Mouse (Mus musculus) gastrocnemius, postnatal 4 days (tissue): ENCODE results near the gene 4930507D05Rik. TPM values are rescaled to one million over a fixed set of nuclear protein-coding genes. Genes with fewer than 3 reads are reported as not detected.
"Not testable (repeated sequence)": the region's sequence is repeated elsewhere in the genome, so short reads cannot be mapped to it uniquely, and the experiment has no call there.

Experiments used
- DNase-seq, 2 experiments: peaks; one replicate each; pipeline ENCODE4 v3.0.0; 2021 to 2022; ENCODE audit warnings: low spot score in 2 of 2, mixed read lengths in 2 of 2
- long read RNA-seq, 2 experiments: library from polyadenylated mRNA; stranded (forward); transcript quantifications; one replicate each; pipeline ENCODE4 v2.0.0; 2021
- total RNA-seq, 2 experiments: library from RNA; stranded (reverse); gene quantifications; 2 replicates each; pipeline ENCODE4 v1.2.3; 2021

4930507D05Rik gene
- under 1 TPM; 0.29 to 0.39 TPM for total RNA-seq
- long read RNA-seq, experiment 1, partial matches to known transcripts = 0 of 1 reads
- long read RNA-seq, experiment 1, other reads (novel, unspliced or antisense) = 0 of 1 reads
- long read RNA-seq, experiment 2 = 0 reads

GRCm38 (mm10) chr10:62449364-62450279 lies at the start of gene 4930507D05Rik, which contains the start of gene Supv3l1:
4930507D05Rik (plus strand) TSS chr10:62449489.
Supv3l1 (minus strand) TSS chr10:62449738.
- peak; percentile 79 to 92 for DNase-seq

GRCm38 (mm10) chr10:62401641-62402111 lies 47.6 kb upstream of the 4930507D05Rik start:
- peak in 1 of 2 experiments; percentile 56 for DNase-seq

GRCm38 (mm10) chr10:62404901-62405300 lies 44.4 kb upstream of the 4930507D05Rik start:
- peak; percentile 32 to 76 for DNase-seq

GRCm38 (mm10) chr10:62410943-62411342 lies 38.3 kb upstream of the 4930507D05Rik start:
- peak; percentile 38 to 67 for DNase-seq

- no peak for DNase-seq
Measured at GRCm38 (mm10) chr10:62411431-62412410, 37.6 kb upstream of the 4930507D05Rik start.

- DNase-seq = no peak
Measured at GRCm38 (mm10) chr10:62412906-62413605, 36.2 kb upstream of the 4930507D05Rik start.

- no peak for DNase-seq
Measured at GRCm38 (mm10) chr10:62413606-62413982, 35.7 kb upstream of the 4930507D05Rik start.

GRCm38 (mm10) chr10:62418831-62419356 lies 30.4 kb upstream of the 4930507D05Rik start:
- DNase-seq = no peak

GRCm38 (mm10) chr10:62419422-62419821 lies 29.9 kb upstream of the 4930507D05Rik start:
- no peak for DNase-seq

GRCm38 (mm10) chr10:62420399-62420798 lies 28.9 kb upstream of the 4930507D05Rik start:
- DNase-seq = no peak

- no peak for DNase-seq
Measured at GRCm38 (mm10) chr10:62421127-62421526, 28.2 kb upstream of the 4930507D05Rik start.

- DNase-seq = no peak
Measured at GRCm38 (mm10) chr10:62422255-62422654, 27.0 kb upstream of the 4930507D05Rik start, which contains the start of gene Hkdc1. Hkdc1 (minus strand) TSS chr10:62422491.

GRCm38 (mm10) chr10:62425081-62425871 lies 24.0 kb upstream of the 4930507D05Rik start:
- no peak for DNase-seq

GRCm38 (mm10) chr10:62430427-62430826 lies 18.9 kb upstream of the 4930507D05Rik start:
- no peak for DNase-seq

- no peak for DNase-seq
Measured at GRCm38 (mm10) chr10:62450280-62450640, 971 bp downstream of the 4930507D05Rik start.

GRCm38 (mm10) chr10:62452001-62452400 lies 2.7 kb downstream of the 4930507D05Rik start:
- DNase-seq = not testable (repeated sequence)

- DNase-seq = no peak
Measured at GRCm38 (mm10) chr10:62461321-62461720, 12.0 kb downstream of the 4930507D05Rik start.

- no peak for DNase-seq
Measured at GRCm38 (mm10) chr10:62469736-62470135, 20.4 kb downstream of the 4930507D05Rik start.

GRCm38 (mm10) chr10:62471105-62471504 lies 21.8 kb downstream of the 4930507D05Rik start:
- no peak for DNase-seq
